Mouse (Mus musculus) liver, embryonic 11.5 days (tissue): ENCODE measurements at regions not wholly inside any gene's neighbourhood (a gene's known extent, or its start where the extent isn't known, plus 50 kb on each side); places are given as distances from the start of the nearest gene placed in this dataset.

Experiments
- ATAC-seq: fragments of 200-750 bp; cut with Nextera tagmentation; replicated peaks from 2 replicates; pipeline ENCODE4 v1.8.0; 2017; ENCODE audit warnings: moderate number of reproducible peaks, mild to moderate bottlenecking, moderate TSS enrichment, moderate library complexity; ENCODE audit not compliant: low FRiP score
- DNase-seq: peaks from one replicate; pipeline ENCODE4 v3.0.0-alpha.2; 2017; ENCODE audit warnings: low spot score
- H3K27ac ChIP-seq: fragments of 300-500 bp; sonication (generic); 2 replicates; pipeline ENCODE4 v1.5.1; 2014; ENCODE audit warnings: mild to moderate bottlenecking, low read depth, low read length, control low read depth
- H3K27me3 ChIP-seq: fragments of 300-500 bp; sonication (generic); replicated peaks from 2 replicates; pipeline ENCODE4 v1.6.1; 2014; ENCODE audit warnings: low read length, mixed read lengths; ENCODE audit not compliant: control insufficient read depth, insufficient read depth
- H3K36me3 ChIP-seq: fragments of 300-500 bp; sonication (generic); 2 replicates; pipeline ENCODE4 v1.6.1; 2014; ENCODE audit warnings: mild to moderate bottlenecking, low read length, moderate library complexity, mixed read lengths; ENCODE audit not compliant: control insufficient read depth, insufficient read depth
- H3K4me1 ChIP-seq: fragments of 300-500 bp; sonication (generic); replicated peaks from 2 replicates; pipeline ENCODE4 v1.6.1; 2014; ENCODE audit warnings: low read length, mixed read lengths; ENCODE audit not compliant: control insufficient read depth, insufficient read depth
- H3K4me2 ChIP-seq: fragments of 300-500 bp; sonication (generic); 2 replicates; pipeline ENCODE4 v1.6.1; 2014; ENCODE audit warnings: mild to moderate bottlenecking, control low read depth, moderate library complexity
- H3K4me3 ChIP-seq: fragments of 300-500 bp; sonication (generic); 2 replicates; pipeline ENCODE4 v1.5.1; 2014; ENCODE audit warnings: low read depth, low read length, control low read depth
- H3K9ac ChIP-seq: fragments of 300-500 bp; sonication (generic); 2 replicates; pipeline ENCODE4 v1.6.1; 2014; ENCODE audit warnings: low read depth, low read length, control low read depth
- H3K9me3 ChIP-seq: fragments of 300-500 bp; sonication (generic); 2 replicates; pipeline ENCODE4 v1.6.1; 2016; ENCODE audit warnings: low read length, inconsistent platforms, mixed read lengths; ENCODE audit not compliant: control insufficient read depth
- WGBS: fragments of 180-500 bp; shearing (Covaris S2); extraction: QIAGEN DNeasy Blood & Tissue Kit; methylation state at CpG from one replicate; pipeline ENCODE4 v1.1.7; 2014; 5-methylcytosine and 5-hydroxymethylcytosine counted together

- Histone ChIP-seq H3K4me2 (no peak overlapping the region), H3K36me3 (no peaks in the 10 kb centered on the region), H3K4me1 (no peaks in the 10 kb centered on the region), H3K9ac (no peak overlapping the region), H3K27me3 (no peaks in the 10 kb centered on the region), H3K4me3 (no peak overlapping the region), H3K9me3 (no peaks in the 10 kb centered on the region), H3K27ac (no peak overlapping the region)
- no peak for ATAC-seq
- 86% methylated on average over 23 of the region's 23 CpGs for WGBS
- no peak for DNase-seq
Observed at GRCm38 (mm10) chr5:73781190-73781940, 130.2 kb downstream of the Spata18 start.

- DNase-seq = no peak
- H3K9me3 ChIP-seq = no peaks in the 10 kb centered on the region
- no peak for ATAC-seq
- H3K36me3 ChIP-seq = no peaks in the 10 kb centered on the region
- H3K27me3 ChIP-seq = no peaks in the 10 kb centered on the region
- H3K27ac ChIP-seq = no peak overlapping the region
- H3K4me1 ChIP-seq = no peaks in the 10 kb centered on the region
- no peak overlapping the region for H3K4me3 ChIP-seq
- H3K4me2 ChIP-seq = no peak overlapping the region
- no peak overlapping the region for H3K9ac ChIP-seq
- 64% methylated on average over 15 of the region's 15 CpGs for WGBS
Observed at GRCm38 (mm10) chr5:73782214-73783091, 131.3 kb downstream of the Spata18 start.

GRCm38 (mm10) chr5:73787275-73787674 is 136.1 kb downstream of the Spata18 start:
- H3K27ac ChIP-seq = no peak overlapping the region
- H3K9me3 ChIP-seq = no peaks in the 10 kb centered on the region
- H3K36me3 ChIP-seq = no peaks in the 10 kb centered on the region
- H3K9ac ChIP-seq = no peak overlapping the region
- no peak for DNase-seq
- no peaks in the 10 kb centered on the region for H3K4me1 ChIP-seq
- H3K4me2 ChIP-seq = no peak overlapping the region
- 69% methylated on average over 5 of the region's 5 CpGs for WGBS
- no peaks in the 10 kb centered on the region for H3K27me3 ChIP-seq
- no peak overlapping the region for H3K4me3 ChIP-seq
- no peak for ATAC-seq

GRCm38 (mm10) chr5:73792216-73792615 is 141.0 kb downstream of the Spata18 start:
- ATAC-seq (no peak), DNase-seq (no peak)
- no peaks in the 10 kb centered on the region for H3K9me3 ChIP-seq
- H3K27ac ChIP-seq = no peak overlapping the region
- H3K27me3 ChIP-seq = no peaks in the 10 kb centered on the region
- H3K4me3 ChIP-seq = no peak overlapping the region
- H3K9ac ChIP-seq = no peak overlapping the region
- 70% methylated on average over 3 of the region's 3 CpGs for WGBS
- no peaks in the 10 kb centered on the region for H3K4me1 ChIP-seq
- no peaks in the 10 kb centered on the region for H3K36me3 ChIP-seq
- H3K4me2 ChIP-seq = no peak overlapping the region

DNA sequence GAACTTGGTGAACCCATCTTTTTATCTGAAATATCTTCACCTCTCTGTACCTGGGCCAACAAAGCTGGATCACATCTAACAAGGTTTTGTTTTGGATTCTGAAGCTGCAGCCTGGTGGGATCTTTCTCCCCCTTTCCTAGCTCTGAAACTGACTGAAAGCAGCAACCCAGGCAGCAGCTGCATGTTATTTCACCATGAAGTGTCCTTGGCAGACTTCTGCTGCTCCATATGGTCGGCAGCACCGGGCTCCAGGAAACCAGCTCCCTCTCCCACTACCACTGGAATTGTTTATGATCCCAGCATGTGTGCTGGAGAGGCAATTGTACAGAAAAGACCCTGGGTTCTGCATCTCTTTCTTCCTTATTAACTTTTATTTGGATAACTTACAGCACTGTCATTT is 145.0 kb downstream of the Spata18 start:
- 66% methylated on average over 2 of the region's 2 CpGs for WGBS
- Histone ChIP-seq H3K9ac (no peak overlapping the region), H3K9me3 (no peaks in the 10 kb centered on the region), H3K4me2 (no peak overlapping the region), H3K4me3 (no peak overlapping the region), H3K36me3 (no peaks in the 10 kb centered on the region), H3K27ac (no peak overlapping the region), H3K27me3 (no peaks in the 10 kb centered on the region), H3K4me1 (no peaks in the 10 kb centered on the region)
- DNase-seq (no peak), ATAC-seq (no peak)

GRCm38 (mm10) chr5:73797980-73798379 is 146.8 kb downstream of the Spata18 start:
- ATAC-seq (no peak), DNase-seq (no peak)
- Histone ChIP-seq H3K27ac (no peak overlapping the region), H3K4me3 (no peak overlapping the region), H3K27me3 (no peaks in the 10 kb centered on the region), H3K36me3 (no peaks in the 10 kb centered on the region), H3K4me1 (no peaks in the 10 kb centered on the region), H3K9ac (no peak overlapping the region), H3K9me3 (no peaks in the 10 kb centered on the region), H3K4me2 (no peak overlapping the region)
- WGBS = 73% methylated on average over 3 of the region's 3 CpGs

DNA sequence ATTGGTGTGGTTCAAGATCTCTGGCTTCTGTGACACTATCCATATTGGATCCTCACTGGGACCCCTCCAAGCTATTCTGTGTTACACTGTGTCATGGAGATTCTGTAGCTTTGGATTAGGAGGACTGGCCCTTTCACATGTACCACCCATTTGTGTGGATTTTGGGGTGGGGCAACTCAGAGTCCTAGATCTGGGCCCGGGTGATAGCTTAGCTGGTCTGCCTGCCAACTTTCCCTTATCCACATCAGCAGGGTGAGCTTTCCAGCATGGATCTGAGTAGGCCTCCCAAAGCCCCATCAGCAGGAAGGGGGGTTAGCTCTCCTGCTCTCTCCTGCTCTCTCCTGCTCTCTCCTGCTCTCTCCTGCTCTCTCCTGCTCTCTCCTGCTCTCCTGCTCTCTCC is 152.3 kb downstream of the Spata18 start:
- ATAC-seq (no peak), DNase-seq (no peak)
- H3K36me3 ChIP-seq = no peaks in the 10 kb centered on the region
- no peak overlapping the region for H3K27ac ChIP-seq
- H3K9ac ChIP-seq = no peak overlapping the region
- H3K4me1 ChIP-seq = no peaks in the 10 kb centered on the region
- H3K27me3 ChIP-seq = no peaks in the 10 kb centered on the region
- no peak overlapping the region for H3K4me2 ChIP-seq
- H3K9me3 ChIP-seq = no peaks in the 10 kb centered on the region
- WGBS = 81% methylated on average over 1 of the region's 1 CpGs
- no peak overlapping the region for H3K4me3 ChIP-seq

DNA sequence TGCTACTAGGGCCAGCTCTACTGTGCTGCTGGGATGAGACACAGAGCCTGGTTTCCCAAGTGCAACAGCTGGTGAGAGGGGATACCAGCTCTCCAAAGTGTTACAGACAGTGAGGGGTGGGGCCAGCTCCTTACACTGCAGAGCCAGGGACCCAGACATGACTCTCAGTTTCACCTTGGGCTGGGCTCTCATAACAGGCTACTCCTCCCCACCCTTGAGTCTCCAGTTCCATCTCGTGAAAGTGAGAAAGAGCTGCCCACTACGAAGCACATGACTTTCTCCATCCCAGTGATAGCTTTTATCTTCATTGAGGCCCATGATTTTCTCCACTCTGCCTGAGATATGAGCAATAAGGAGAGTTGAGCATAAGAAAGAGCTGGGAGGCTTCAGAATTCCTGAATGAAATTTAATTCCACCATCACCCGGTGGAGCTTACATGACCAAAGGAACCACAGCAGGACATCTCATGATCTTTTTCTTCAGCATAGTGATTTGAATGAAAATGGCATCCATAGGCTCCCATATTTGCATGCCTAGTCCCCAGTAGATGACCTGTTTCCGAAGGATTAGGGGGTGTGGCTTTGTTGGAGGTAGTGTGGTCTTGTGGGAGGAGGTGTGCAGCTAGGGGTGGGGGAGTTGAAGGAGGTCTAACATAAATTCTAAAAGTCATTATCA is 153.5 kb downstream of the Spata18 start:
- 68% methylated on average over 4 of the region's 4 CpGs for WGBS
- Histone ChIP-seq H3K4me3 (no peak overlapping the region), H3K27me3 (no peaks in the 10 kb centered on the region), H3K4me1 (no peaks in the 10 kb centered on the region), H3K27ac (no peak overlapping the region), H3K9ac (no peak overlapping the region), H3K9me3 (no peaks in the 10 kb centered on the region), H3K4me2 (no peak overlapping the region), H3K36me3 (no peaks in the 10 kb centered on the region)
- DNase-seq (no peak), ATAC-seq (no peak)
